Mouse (Mus musculus) heart, embryonic 11.5 days (tissue): ENCODE results near the gene Zfp185. TPM values are rescaled to one million over a fixed set of nuclear protein-coding genes. Genes with fewer than 3 reads are reported as not detected.
A peak's percentile ranks its signal among the peaks of the same experiment; 100 is the strongest.

Experiments
- ATAC-seq: fragments of 200-750 bp; cut with Nextera tagmentation; replicated peaks from 2 replicates; pipeline ENCODE4 v1.8.0; 2017; ENCODE audit warnings: moderate library complexity; ENCODE audit not compliant: insufficient number of reproducible peaks, low FRiP score, low TSS enrichment
- H3K27ac ChIP-seq: fragments of 300-500 bp; sonication (generic); 2 replicates; pipeline ENCODE4 v1.5.1; 2014; ENCODE audit warnings: mild to moderate bottlenecking, low read depth, low read length
- H3K27me3 ChIP-seq: fragments of 300-500 bp; sonication (generic); 2 replicates; pipeline ENCODE4 v1.6.1; 2014; ENCODE audit warnings: mild to moderate bottlenecking, low read length, mixed read lengths; ENCODE audit not compliant: control insufficient read depth, insufficient read depth
- H3K36me3 ChIP-seq: fragments of 300-500 bp; sonication (generic); 2 replicates; pipeline ENCODE4 v1.6.1; 2014; ENCODE audit warnings: mild to moderate bottlenecking, low read length, moderate library complexity, mixed read lengths; ENCODE audit not compliant: control insufficient read depth, insufficient read depth
- H3K4me1 ChIP-seq: fragments of 300-500 bp; sonication (generic); 2 replicates; pipeline ENCODE4 v1.6.1; 2014; ENCODE audit warnings: low read length; ENCODE audit not compliant: control insufficient read depth, insufficient read depth
- H3K4me2 ChIP-seq: fragments of 300-500 bp; sonication (generic); 2 replicates; pipeline ENCODE4 v1.6.1; 2014; ENCODE audit warnings: mild to moderate bottlenecking, moderate library complexity
- H3K4me3 ChIP-seq: fragments of 300-500 bp; sonication (generic); 2 replicates; pipeline ENCODE4 v1.5.1; 2014; ENCODE audit warnings: low read depth, low read length
- H3K9ac ChIP-seq: fragments of 300-500 bp; sonication (generic); 2 replicates; pipeline ENCODE4 v1.6.1; 2014; ENCODE audit warnings: mild to moderate bottlenecking, low read depth, low read length, moderate library complexity
- H3K9me3 ChIP-seq: fragments of 300-500 bp; sonication (generic); replicated peaks from 2 replicates; pipeline ENCODE4 v1.6.1; 2016; ENCODE audit warnings: low read length; ENCODE audit not compliant: control insufficient read depth
- WGBS: fragments of 180-500 bp; shearing (Covaris S2); extraction: QIAGEN DNeasy Blood & Tissue Kit; methylation state at CpG from one replicate; pipeline ENCODE4 v1.1.7; 2014; ENCODE audit not compliant: insufficient replicate concordance; 5-methylcytosine and 5-hydroxymethylcytosine counted together
- polyA plus RNA-seq: library from polyadenylated mRNA; unstranded; fragments of >200 nt; fragmentation: Nextera tagmentation; extraction: Ambion mirVana; gene quantifications from 2 replicates; pipeline ENCODE4 v1.2.1, GENCODE M21; 2014

Zfp185 gene
- 6.1 and 6.9 TPM in 2 replicates for polyA plus RNA-seq

GRCm38 (mm10) chrX:72986841-72987519 lies at the start of gene Zfp185:
Gene Zfp185, plus strand, starts transcription at chrX:72987339.
- 19% methylated on average over 30 of the region's 45 CpGs for WGBS
- Histone ChIP-seq H3K9me3 (no peaks in the 10 kb centered on the region), H3K27ac (no peak within 1 kb of the TSS), H3K4me1 (no peaks in the 10 kb centered on the region), H3K9ac (peak within 1 kb of the TSS; percentile 46), H3K36me3 (no peaks in the 10 kb centered on the region), H3K4me2 (peak within 1 kb of the TSS; percentile 72), H3K4me3 (peak within 1 kb of the TSS; percentile 46), H3K27me3 (peaks cover 12% of the 10 kb centered on the region; the same call in 1 of the 2 replicates)
- peak; percentile 71 for ATAC-seq

- Histone ChIP-seq H3K27me3 (no peaks in the 10 kb centered on the region), H3K4me3 (no peak overlapping the region), H3K27ac (no peak overlapping the region), H3K4me1 (no peaks in the 10 kb centered on the region), H3K4me2 (no peak overlapping the region), H3K36me3 (no peaks in the 10 kb centered on the region; the same call in 1 of the 2 replicates), H3K9ac (no peak overlapping the region), H3K9me3 (no peaks in the 10 kb centered on the region)
- WGBS, result 77% methylated on average over 4 of the region's 4 CpGs
- ATAC-seq, result no peak
These were observed 33.7 kb upstream of the Zfp185 start for GRCm38 (mm10) chrX:72953464-72953863.

GRCm38 (mm10) chrX:72956486-72956885 lies 30.7 kb upstream of the Zfp185 start:
- Histone ChIP-seq H3K9ac (no peak overlapping the region), H3K4me1 (no peaks in the 10 kb centered on the region), H3K4me3 (no peak overlapping the region), H3K9me3 (no peaks in the 10 kb centered on the region), H3K27ac (no peak overlapping the region), H3K36me3 (no peaks in the 10 kb centered on the region), H3K4me2 (no peak overlapping the region), H3K27me3 (no peaks in the 10 kb centered on the region)
- WGBS, result 86% methylated on average over 4 of the region's 4 CpGs
- no peak for ATAC-seq

- H3K36me3 ChIP-seq, result no peaks in the 10 kb centered on the region
- H3K4me2 ChIP-seq, result no peak overlapping the region
- no peak for ATAC-seq
- no peaks in the 10 kb centered on the region for H3K4me1 ChIP-seq
- H3K27ac ChIP-seq, result no peak overlapping the region
- no peak overlapping the region for H3K9ac ChIP-seq
- H3K4me3 ChIP-seq, result no peak overlapping the region
- no peaks in the 10 kb centered on the region for H3K27me3 ChIP-seq
- H3K9me3 ChIP-seq, result no peaks in the 10 kb centered on the region
- 74% methylated on average over 4 of the region's 4 CpGs for WGBS
These were observed 26.7 kb upstream of the Zfp185 start for GRCm38 (mm10) chrX:72960431-72960830.

GRCm38 (mm10) chrX:72961511-72961910 lies 25.6 kb upstream of the Zfp185 start:
- Histone ChIP-seq H3K36me3 (no peaks in the 10 kb centered on the region), H3K9ac (no peak overlapping the region), H3K4me1 (no peaks in the 10 kb centered on the region), H3K4me3 (no peak overlapping the region), H3K4me2 (no peak overlapping the region), H3K27ac (no peak overlapping the region), H3K27me3 (no peaks in the 10 kb centered on the region), H3K9me3 (no peaks in the 10 kb centered on the region)
- ATAC-seq, result no peak
- WGBS, result 58% methylated on average over 3 of the region's 3 CpGs

- no peaks in the 10 kb centered on the region for H3K27me3 ChIP-seq
- H3K9ac ChIP-seq, result no peak overlapping the region
- H3K4me3 ChIP-seq, result no peak overlapping the region
- no peak overlapping the region for H3K27ac ChIP-seq
- 74% methylated on average over 3 of the region's 3 CpGs for WGBS
- no peak for ATAC-seq
- no peak overlapping the region for H3K4me2 ChIP-seq
- no peaks in the 10 kb centered on the region for H3K9me3 ChIP-seq
- H3K4me1 ChIP-seq, result no peaks in the 10 kb centered on the region
- H3K36me3 ChIP-seq, result no peaks in the 10 kb centered on the region
These were observed 24.4 kb upstream of the Zfp185 start for GRCm38 (mm10) chrX:72962743-72963142.

GRCm38 (mm10) chrX:72982831-72983230 lies 4.3 kb upstream of the Zfp185 start:
- no peak for ATAC-seq

GRCm38 (mm10) chrX:72985607-72986006 lies 1.5 kb upstream of the Zfp185 start:
- WGBS, result 64% methylated on average over 2 of the region's 2 CpGs
- Histone ChIP-seq H3K4me3 (no peak overlapping the region), H3K36me3 (no peaks in the 10 kb centered on the region), H3K9ac (no peak overlapping the region), H3K27ac (no peak overlapping the region), H3K4me1 (no peaks in the 10 kb centered on the region), H3K4me2 (no peak overlapping the region), H3K27me3 (peaks cover 12% of the 10 kb centered on the region; the same call in 1 of the 2 replicates), H3K9me3 (no peaks in the 10 kb centered on the region)
- ATAC-seq, result no peak

More at GRCm38 (mm10) chrX:72982831-72983230, 4.3 kb upstream of the Zfp185 start:
- Histone ChIP-seq H3K27ac (no peak overlapping the region), H3K4me1 (no peaks in the 10 kb centered on the region), H3K9me3 (no peaks in the 10 kb centered on the region), H3K4me3 (no peak overlapping the region), H3K27me3 (peaks cover 7% of the 10 kb centered on the region; the same call in 1 of the 2 replicates), H3K36me3 (no peaks in the 10 kb centered on the region), H3K4me2 (no peak overlapping the region), H3K9ac (no peak overlapping the region)
- 79% methylated on average over 6 of the region's 6 CpGs for WGBS

- Histone ChIP-seq H3K27me3 (peaks cover 12% of the 10 kb centered on the region; the same call in 1 of the 2 replicates), H3K9me3 (no peaks in the 10 kb centered on the region), H3K4me1 (no peaks in the 10 kb centered on the region), H3K36me3 (no peaks in the 10 kb centered on the region), H3K4me2 (peak overlapping the region; percentile 72), H3K27ac (no peak overlapping the region), H3K9ac (peak overlapping the region; percentile 46; the same call in 1 of the 2 replicates), H3K4me3 (peak overlapping the region; percentile 46)
- ATAC-seq, result no peak
- WGBS, result 33% methylated on average over 14 of the region's 14 CpGs
These were observed 374 bp downstream of the Zfp185 start for GRCm38 (mm10) chrX:72987520-72987905.
